Mouse (Mus musculus): ENCODE measurements at regions not wholly inside any gene's neighbourhood (a gene's known extent, or its start where the extent isn't known, plus 50 kb on each side); places are given as distances from the start of the nearest gene placed in this dataset.

GRCm38 (mm10) chrX:153937346-153937745 lies 75.1 kb downstream of the Samt1 start:
- TF ChIP-seq CTCF (IDR thresholded peaks at IDR 0.05; ENCODE audit: control insufficient read depth, insufficient read depth, low read length) (no peak), POLR2A (IDR thresholded peaks at IDR 0.05; ENCODE audit: borderline replicate concordance, control insufficient read depth, low read depth, low read length) (no peak)

All from bone marrow, adult 2 months (tissue).